Mouse (Mus musculus) heart, embryonic 14.5 days (tissue): Measurements from ENCODE around the gene Sfxn3. TPM values are rescaled to one million over a fixed set of nuclear protein-coding genes. Genes with fewer than 3 reads are reported as not detected.

Source experiments
- ATAC-seq: fragments of 200-750 bp; cut with Nextera tagmentation; 2 replicates; pipeline ENCODE4 v1.8.0; 2017; ENCODE audit warnings: low read depth, moderate TSS enrichment; ENCODE audit not compliant: insufficient number of reproducible peaks, insufficient read depth, low FRiP score
- H3K27ac ChIP-seq, 2 experiments: fragments of 200-500 bp in 1 of 2; fragments of 300-500 bp in 1 of 2; sonication (generic) in 1 of 2; replicated peaks in 1 of 2; 2 replicates each; pipeline ENCODE4 v1.5.1; 2012 to 2014; ENCODE audit warnings: low read depth in 2 of 2, low read length in 2 of 2, control low read depth in 1 of 2, mild to moderate bottlenecking in 1 of 2, mixed read lengths in 1 of 2; ENCODE audit not compliant: control insufficient read depth in 1 of 2, insufficient read depth in 1 of 2
- H3K27me3 ChIP-seq: fragments of 300-500 bp; sonication (generic); 2 replicates; pipeline ENCODE4 v1.6.1; 2014; ENCODE audit warnings: mild to moderate bottlenecking, low read length, control low read depth; ENCODE audit not compliant: control insufficient read depth, insufficient read depth
- H3K36me3 ChIP-seq: fragments of 300-500 bp; sonication (generic); 2 replicates; pipeline ENCODE4 v1.6.1; 2014; ENCODE audit warnings: mild to moderate bottlenecking, control low read depth, low read length, mixed read lengths; ENCODE audit not compliant: control insufficient read depth, insufficient read depth
- H3K4me1 ChIP-seq, 2 experiments: fragments of 200-500 bp in 1 of 2; fragments of 300-500 bp in 1 of 2; sonication (generic) in 1 of 2; 2 replicates each; pipeline ENCODE4 v1.6.1; 2012 to 2014; ENCODE audit warnings: low read length in 2 of 2, control low read depth in 1 of 2, mixed read lengths in 1 of 2; ENCODE audit not compliant: control insufficient read depth in 2 of 2, insufficient read depth in 2 of 2
- H3K4me2 ChIP-seq: fragments of 300-500 bp; sonication (generic); 2 replicates; pipeline ENCODE4 v1.6.1; 2014; ENCODE audit warnings: mild to moderate bottlenecking, low read length
- H3K4me3 ChIP-seq, 2 experiments: fragments of 200-500 bp in 1 of 2; fragments of 300-500 bp in 1 of 2; sonication (generic) in 1 of 2; 2 replicates each; pipeline ENCODE4 v1.5.1; 2012 to 2014; ENCODE audit warnings: low read length in 2 of 2, mild to moderate bottlenecking in 2 of 2, control low read depth in 1 of 2, low read depth in 1 of 2, moderate library complexity in 1 of 2; ENCODE audit not compliant: control insufficient read depth in 1 of 2, insufficient read depth in 1 of 2
- H3K9ac ChIP-seq: fragments of 300-500 bp; sonication (generic); 2 replicates; pipeline ENCODE4 v1.6.1; 2014; ENCODE audit warnings: mild to moderate bottlenecking, low read length
- H3K9me3 ChIP-seq: fragments of 300-500 bp; sonication (generic); 2 replicates; pipeline ENCODE4 v1.6.1; 2016; ENCODE audit warnings: low read length, control low read depth; ENCODE audit not compliant: control insufficient read depth
- WGBS: fragments of 180-500 bp; shearing (Covaris S2); extraction: QIAGEN DNeasy Blood & Tissue Kit; methylation state at CpG from one replicate; pipeline ENCODE4 v1.1.7; 2014; 5-methylcytosine and 5-hydroxymethylcytosine counted together
- polyA plus RNA-seq: library from polyadenylated mRNA; unstranded; fragments of >200 nt; fragmentation: Nextera tagmentation; extraction: Ambion mirVana; gene quantifications from 2 replicates; pipeline ENCODE4 v1.2.1, GENCODE M21; 2014

Gene Sfxn3
- polyA plus RNA-seq, 1 experiment from 2014 or later: 18.2 TPM

DNA sequence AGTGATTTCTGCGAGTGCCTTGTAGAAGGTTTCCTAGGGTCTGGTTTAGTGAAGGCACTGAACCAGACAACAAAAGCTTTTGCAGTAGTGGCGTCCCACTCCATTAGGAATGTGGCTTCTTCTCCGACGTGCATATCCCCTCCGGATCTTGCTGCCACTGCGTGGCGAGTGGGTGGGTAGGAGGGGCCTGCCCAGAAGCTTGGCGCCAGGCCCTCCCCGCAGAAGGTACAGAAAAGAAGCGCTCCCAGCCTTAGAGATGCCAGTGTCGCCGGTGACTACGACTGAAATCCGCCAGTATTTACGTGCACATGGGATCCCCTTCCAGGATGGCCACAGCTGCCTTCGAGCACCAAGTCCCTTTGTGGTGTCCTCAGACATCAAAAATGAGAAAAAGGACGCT is 40.3 kb upstream of the Sfxn3 start:
- Histone ChIP-seq H3K4me1 (peaks cover 10 to 19% of the 10 kb centered on the region in 2 experiments), H3K9ac (peak overlapping the region; percentile 79), H3K27ac (peak overlapping the region; percentile 73 to 76; a peak in 3 of 4 replicates), H3K4me2 (peak overlapping the region; percentile 72), H3K36me3 (peaks cover 61% of the 10 kb centered on the region), H3K9me3 (no peaks in the 10 kb centered on the region), H3K27me3 (no peaks in the 10 kb centered on the region), H3K4me3 (peak overlapping the region; percentile 95 to 100)
- no peak for ATAC-seq
- WGBS: 37% methylated on average over 17 of the region's 17 CpGs

- H3K4me3 ChIP-seq: peak overlapping the region in 1 of 2 experiments; percentile 100; a peak in 2 of 4 replicates
- 80% methylated on average over 20 of the region's 20 CpGs for WGBS
- no peaks in the 10 kb centered on the region for H3K9me3 ChIP-seq
- H3K4me2 ChIP-seq: peak overlapping the region; percentile 72
- no peaks in the 10 kb centered on the region for H3K27me3 ChIP-seq
- peak overlapping the region in 1 of 2 experiments; percentile 76; a peak in 2 of 4 replicates for H3K27ac ChIP-seq
- no peak for ATAC-seq
- peaks cover 66% of the 10 kb centered on the region for H3K36me3 ChIP-seq
- peak overlapping the region; percentile 79 for H3K9ac ChIP-seq
- peaks cover 10 to 19% of the 10 kb centered on the region in 2 experiments for H3K4me1 ChIP-seq
Observed at GRCm38 (mm10) chr19:45007425-45008191, 39.7 kb upstream of the Sfxn3 start.

DNA sequence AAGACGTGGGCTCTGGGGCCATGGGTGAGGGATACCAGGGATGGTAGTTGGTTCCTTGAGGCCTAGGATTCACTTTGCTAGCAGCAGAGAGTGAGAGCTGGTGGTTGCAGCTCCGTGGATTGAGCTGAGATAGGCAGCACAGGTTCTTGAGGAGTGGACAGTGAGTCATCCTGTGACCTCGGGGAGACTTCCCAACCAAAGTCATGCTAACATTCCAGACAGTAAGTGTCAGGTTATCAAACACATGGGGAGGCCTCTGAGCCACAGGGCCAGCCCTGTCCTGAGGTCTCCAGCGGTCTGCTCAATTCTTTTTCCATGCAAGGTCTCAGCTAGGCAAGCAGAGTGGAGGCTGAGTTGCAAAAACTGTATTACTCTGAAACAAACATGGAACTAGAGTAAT is 36.7 kb upstream of the Sfxn3 start:
- no peaks in the 10 kb centered on the region for H3K9me3 ChIP-seq

DNA sequence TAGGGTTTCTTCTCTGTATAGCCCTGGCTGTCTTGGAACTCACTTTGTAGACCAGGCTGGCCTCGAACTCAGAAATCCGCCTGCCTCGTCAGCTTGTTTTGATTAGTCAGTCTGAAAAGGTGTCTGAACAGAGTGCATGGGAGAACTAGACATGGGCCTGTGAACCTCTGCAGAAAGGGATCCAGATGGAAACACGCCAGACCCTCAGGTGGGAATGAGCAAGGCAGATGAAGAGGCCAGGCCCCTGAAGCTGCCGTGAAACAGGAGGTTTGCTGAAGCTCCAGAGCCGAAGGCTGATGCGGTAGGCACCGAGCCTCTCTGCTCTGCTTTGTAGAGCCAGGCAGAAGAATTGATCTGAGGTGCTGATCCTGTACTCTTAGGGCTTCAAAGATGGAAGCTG is 35.1 kb upstream of the Sfxn3 start:
- Histone ChIP-seq H3K36me3 (peaks cover 45% of the 10 kb centered on the region), H3K9ac (no peak overlapping the region), H3K27ac (no peak overlapping the region), H3K4me2 (no peak overlapping the region), H3K27me3 (no peaks in the 10 kb centered on the region), H3K9me3 (no peaks in the 10 kb centered on the region), H3K4me3 (no peak overlapping the region), H3K4me1 (peaks cover 17 to 23% of the 10 kb centered on the region in 2 experiments)
- ATAC-seq: no peak
- WGBS: 85% methylated on average over 8 of the region's 8 CpGs

More for the DNA sequence above, 36.7 kb upstream of the Sfxn3 start:
- no peak for ATAC-seq
- Histone ChIP-seq H3K4me2 (no peak overlapping the region), H3K27me3 (no peaks in the 10 kb centered on the region), H3K27ac (no peak overlapping the region), H3K9ac (no peak overlapping the region), H3K4me1 (peaks cover 17 to 25% of the 10 kb centered on the region in 2 experiments), H3K36me3 (peaks cover 45% of the 10 kb centered on the region), H3K4me3 (no peak overlapping the region)
- 79% methylated on average over 4 of the region's 4 CpGs for WGBS

GRCm38 (mm10) chr19:45012636-45013035 is 34.7 kb upstream of the Sfxn3 start:
- WGBS: 41% methylated on average over 6 of the region's 6 CpGs
- no peak for ATAC-seq
- no peaks in the 10 kb centered on the region for H3K27me3 ChIP-seq
- H3K9ac ChIP-seq: no peak overlapping the region
- no peak overlapping the region for H3K4me2 ChIP-seq
- no peak overlapping the region for H3K4me3 ChIP-seq
- no peak overlapping the region for H3K27ac ChIP-seq
- peaks cover 45% of the 10 kb centered on the region for H3K36me3 ChIP-seq
- no peaks in the 10 kb centered on the region for H3K9me3 ChIP-seq
- peaks cover 13 to 18% of the 10 kb centered on the region in 2 experiments for H3K4me1 ChIP-seq

GRCm38 (mm10) chr19:45013581-45014225 is 33.6 kb upstream of the Sfxn3 start:
- peaks cover 39% of the 10 kb centered on the region for H3K36me3 ChIP-seq
- H3K27ac ChIP-seq: peak overlapping the region in 1 of 2 experiments; percentile 100; a peak in 2 of 4 replicates
- ATAC-seq: no peak
- no peak overlapping the region for H3K4me3 ChIP-seq
- no peaks in the 10 kb centered on the region for H3K27me3 ChIP-seq
- peak overlapping the region; percentile 96; the same call in 1 of the 2 replicates for H3K9ac ChIP-seq
- H3K9me3 ChIP-seq: no peaks in the 10 kb centered on the region
- H3K4me1 ChIP-seq: peaks cover 13 to 17% of the 10 kb centered on the region in 2 experiments
- 62% methylated on average over 6 of the region's 6 CpGs for WGBS
- H3K4me2 ChIP-seq: peak overlapping the region; percentile 98; the same call in 1 of the 2 replicates

DNA sequence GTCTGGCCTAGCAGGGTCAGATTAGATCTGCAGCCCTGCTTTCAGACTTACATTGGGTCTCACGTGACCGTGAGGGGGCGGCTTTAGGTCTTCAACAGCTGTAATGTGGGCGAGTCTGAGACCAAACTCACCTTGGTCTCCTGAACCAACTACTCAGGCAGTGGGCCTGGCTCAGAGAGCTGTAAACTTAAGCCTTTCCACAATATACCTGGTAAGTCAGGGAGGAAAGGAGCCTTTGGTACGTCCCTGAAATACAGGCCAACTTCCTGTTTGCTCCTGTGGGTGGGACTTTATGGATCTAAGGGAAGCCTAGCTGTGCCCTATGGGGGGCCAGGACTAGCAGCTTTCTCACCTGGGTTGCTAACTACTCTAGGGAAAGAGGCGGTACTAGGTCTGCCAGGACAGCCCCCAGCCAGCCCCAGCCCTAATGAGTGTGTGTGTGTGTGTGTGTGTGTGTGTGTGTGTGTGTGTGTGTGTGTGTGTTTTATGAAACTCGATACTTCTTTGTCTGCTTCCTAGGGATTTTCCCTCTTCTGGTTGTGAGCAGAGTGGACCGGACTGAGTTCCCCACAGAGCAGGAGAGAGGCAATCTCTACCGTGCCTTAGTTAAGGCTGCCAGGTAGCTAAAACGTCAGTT is 32.9 kb upstream of the Sfxn3 start, which contains the start of gene Lzts2:
TSS of gene Lzts2 (plus strand) at position 80 of the 637 bp plus-strand sequence.
- Histone ChIP-seq H3K27me3 (no peaks in the 10 kb centered on the region), H3K9me3 (no peaks in the 10 kb centered on the region), H3K9ac (peak within 1 kb of the TSS; percentile 96), H3K4me1 (peaks cover 16 to 24% of the 10 kb centered on the region in 2 experiments), H3K4me3 (peak within 1 kb of the TSS; percentile 58 to 79), H3K36me3 (peaks cover 34% of the 10 kb centered on the region), H3K4me2 (peak within 1 kb of the TSS; percentile 98), H3K27ac (peak within 1 kb of the TSS; percentile 100)
- 8% methylated on average over 10 of the region's 10 CpGs for WGBS
- no peak for ATAC-seq
